Mouse (Mus musculus) intestine, embryonic 14.5 days (tissue): ENCODE data around the gene Srgn. TPM values are rescaled to one million over a fixed set of nuclear protein-coding genes. Genes with fewer than 3 reads are reported as not detected.

ENCODE experiments used
- ATAC-seq: fragments of 200-750 bp; cut with Nextera tagmentation; replicated peaks from 2 replicates; pipeline ENCODE4 v1.8.0; 2017; ENCODE audit warnings: low read depth, moderate number of reproducible peaks, moderate TSS enrichment, moderate library complexity; ENCODE audit not compliant: low FRiP score, low TSS enrichment
- DNase-seq: peaks from one replicate; pipeline ENCODE4 v3.0.0-alpha.2; 2018; ENCODE audit warnings: low spot score
- H3K27ac ChIP-seq: fragments of 300-500 bp; sonication (generic); 2 replicates; pipeline ENCODE4 v1.5.1; 2014; ENCODE audit warnings: low read depth, mild to moderate bottlenecking, control low read depth
- H3K27me3 ChIP-seq: fragments of 300-500 bp; sonication (generic); replicated peaks from 2 replicates; pipeline ENCODE4 v1.6.1; 2014; ENCODE audit warnings: low read length, control low read depth; ENCODE audit not compliant: control insufficient read depth, insufficient read depth
- H3K36me3 ChIP-seq: fragments of 300-500 bp; sonication (generic); 2 replicates; pipeline ENCODE4 v1.6.1; 2014; ENCODE audit warnings: low read length, control low read depth; ENCODE audit not compliant: control insufficient read depth, insufficient read depth
- H3K4me1 ChIP-seq: fragments of 300-500 bp; sonication (generic); replicated peaks from 2 replicates; pipeline ENCODE4 v1.6.1; 2014; ENCODE audit warnings: low read length, control low read depth, mixed read lengths; ENCODE audit not compliant: control insufficient read depth, insufficient read depth
- H3K4me2 ChIP-seq: fragments of 300-500 bp; sonication (generic); 2 replicates; pipeline ENCODE4 v1.6.1; 2014; ENCODE audit warnings: low read length
- H3K4me3 ChIP-seq: fragments of 300-500 bp; sonication (generic); 2 replicates; pipeline ENCODE4 v1.5.1; 2014; ENCODE audit warnings: low read depth, low read length, control low read depth, mixed read lengths
- H3K9ac ChIP-seq: fragments of 300-500 bp; sonication (generic); 2 replicates; pipeline ENCODE4 v1.6.1; 2014; ENCODE audit warnings: mild to moderate bottlenecking, low read length
- H3K9me3 ChIP-seq: fragments of 300-500 bp; sonication (generic); 2 replicates; pipeline ENCODE4 v1.6.1; 2016; ENCODE audit warnings: low read length, control low read depth; ENCODE audit not compliant: control insufficient read depth
- WGBS: fragments of 180-500 bp; shearing (Covaris S2); extraction: QIAGEN DNeasy Blood & Tissue Kit; methylation state at CpG from one replicate; pipeline ENCODE4 v1.1.7; 2014; 5-methylcytosine and 5-hydroxymethylcytosine counted together
- polyA plus RNA-seq: library from polyadenylated mRNA; unstranded; fragments of >200 nt; fragmentation: Nextera tagmentation; extraction: Ambion mirVana; gene quantifications from 2 replicates; pipeline ENCODE4 v1.2.1, GENCODE M21; 2014

Srgn gene
- polyA plus RNA-seq, result 9.8 and 11.8 TPM in 2 replicates

GRCm38 (mm10) chr10:62527351-62527750 is at the start of gene Srgn:
Gene Srgn, minus strand, starts transcription at chr10:62527451.
- no peak within 1 kb of the TSS for H3K4me2 ChIP-seq

GRCm38 (mm10) chr10:62575001-62575400 is 47.8 kb upstream of the Srgn start:
- ATAC-seq, result no peak
- Histone ChIP-seq H3K36me3 (peaks cover 45% of the 10 kb centered on the region), H3K4me1 (peaks cover 7% of the 10 kb centered on the region), H3K27me3 (no peaks in the 10 kb centered on the region), H3K9me3 (no peaks in the 10 kb centered on the region), H3K4me3 (no peak overlapping the region), H3K27ac (no peak overlapping the region), H3K4me2 (no peak overlapping the region), H3K9ac (no peak overlapping the region)
- 94% methylated on average over 13 of the region's 13 CpGs for WGBS
- DNase-seq, result no peak

More at GRCm38 (mm10) chr10:62527351-62527750, at the start of gene Srgn:
- Histone ChIP-seq H3K36me3 (no peaks in the 10 kb centered on the region), H3K27me3 (no peaks in the 10 kb centered on the region), H3K4me1 (no peaks in the 10 kb centered on the region), H3K4me3 (no peak within 1 kb of the TSS), H3K27ac (no peak within 1 kb of the TSS), H3K9ac (no peak within 1 kb of the TSS), H3K9me3 (no peaks in the 10 kb centered on the region)
- WGBS, result 86% methylated on average over 14 of the region's 14 CpGs
- ATAC-seq (no peak), DNase-seq (no peak)

GRCm38 (mm10) chr10:62570126-62570871 is 43.0 kb upstream of the Srgn start:
- DNase-seq, result no peak
- H3K4me3 ChIP-seq, result no peak overlapping the region
- no peak overlapping the region for H3K4me2 ChIP-seq
- 87% methylated on average over 7 of the region's 7 CpGs for WGBS
- no peaks in the 10 kb centered on the region for H3K4me1 ChIP-seq
- no peak for ATAC-seq
- H3K9me3 ChIP-seq, result no peaks in the 10 kb centered on the region
- H3K27ac ChIP-seq, result no peak overlapping the region
- H3K9ac ChIP-seq, result no peak overlapping the region
- H3K27me3 ChIP-seq, result no peaks in the 10 kb centered on the region
- peaks cover 76% of the 10 kb centered on the region for H3K36me3 ChIP-seq

GRCm38 (mm10) chr10:62568861-62569260 is 41.6 kb upstream of the Srgn start:
- ATAC-seq (no peak), DNase-seq (no peak)
- Histone ChIP-seq H3K36me3 (peaks cover 78% of the 10 kb centered on the region), H3K4me2 (no peak overlapping the region), H3K9ac (no peak overlapping the region), H3K9me3 (no peaks in the 10 kb centered on the region), H3K4me3 (no peak overlapping the region), H3K27ac (no peak overlapping the region), H3K4me1 (no peaks in the 10 kb centered on the region), H3K27me3 (no peaks in the 10 kb centered on the region)
- WGBS, result 83% methylated on average over 4 of the region's 4 CpGs

GRCm38 (mm10) chr10:62557736-62558135 is 30.5 kb upstream of the Srgn start:
- DNase-seq, result no peak
- Histone ChIP-seq H3K4me3 (no peak overlapping the region), H3K9ac (no peak overlapping the region), H3K9me3 (no peaks in the 10 kb centered on the region), H3K4me1 (no peaks in the 10 kb centered on the region), H3K27me3 (no peaks in the 10 kb centered on the region), H3K36me3 (peaks cover 47% of the 10 kb centered on the region), H3K4me2 (no peak overlapping the region), H3K27ac (no peak overlapping the region)
- WGBS, result 85% methylated on average over 1 of the region's 1 CpGs
- no peak for ATAC-seq

- no peaks in the 10 kb centered on the region for H3K4me1 ChIP-seq
- H3K9ac ChIP-seq, result no peak overlapping the region
- no peaks in the 10 kb centered on the region for H3K9me3 ChIP-seq
- H3K27ac ChIP-seq, result no peak overlapping the region
- H3K36me3 ChIP-seq, result peaks cover 35% of the 10 kb centered on the region
- H3K27me3 ChIP-seq, result no peaks in the 10 kb centered on the region
- no peak for ATAC-seq
- no peak overlapping the region for H3K4me2 ChIP-seq
- 90% methylated on average over 6 of the region's 6 CpGs for WGBS
- H3K4me3 ChIP-seq, result no peak overlapping the region
- DNase-seq, result no peak
Measured at GRCm38 (mm10) chr10:62556558-62556901, 29.3 kb upstream of the Srgn start.

GRCm38 (mm10) chr10:62555705-62556557 is 28.7 kb upstream of the Srgn start:
- Histone ChIP-seq H3K9ac (no peak overlapping the region), H3K4me2 (no peak overlapping the region), H3K27me3 (no peaks in the 10 kb centered on the region), H3K36me3 (peaks cover 31% of the 10 kb centered on the region), H3K27ac (no peak overlapping the region), H3K4me1 (no peaks in the 10 kb centered on the region), H3K4me3 (no peak overlapping the region), H3K9me3 (no peaks in the 10 kb centered on the region)
- WGBS, result 78% methylated on average over 11 of the region's 11 CpGs
- ATAC-seq (no peak), DNase-seq (no peak)

GRCm38 (mm10) chr10:62553611-62554091 is 26.4 kb upstream of the Srgn start:
- Histone ChIP-seq H3K27ac (no peak overlapping the region), H3K4me1 (no peaks in the 10 kb centered on the region), H3K4me3 (no peak overlapping the region), H3K36me3 (peaks cover 8% of the 10 kb centered on the region; the same call in 1 of the 2 replicates), H3K4me2 (no peak overlapping the region), H3K9ac (no peak overlapping the region), H3K27me3 (no peaks in the 10 kb centered on the region), H3K9me3 (no peaks in the 10 kb centered on the region)
- 84% methylated on average over 12 of the region's 12 CpGs for WGBS
- DNase-seq (no peak), ATAC-seq (no peak)
